Mouse (Mus musculus) CD8-positive naive resting alpha-beta T cell, adult 2 months (primary cell): Measurements from ENCODE around the gene Inmt.
"Not testable (repeated sequence)": the region's sequence is repeated elsewhere in the genome, so short reads cannot be mapped to it uniquely, and the experiment has no call there.

Source experiments
- DNase-seq, 2 experiments: peaks; one replicate each; pipeline ENCODE4 v3.0.0; 2022; ENCODE audit warnings: low read depth in 2 of 2, low spot score in 2 of 2

Gene Inmt

DNA sequence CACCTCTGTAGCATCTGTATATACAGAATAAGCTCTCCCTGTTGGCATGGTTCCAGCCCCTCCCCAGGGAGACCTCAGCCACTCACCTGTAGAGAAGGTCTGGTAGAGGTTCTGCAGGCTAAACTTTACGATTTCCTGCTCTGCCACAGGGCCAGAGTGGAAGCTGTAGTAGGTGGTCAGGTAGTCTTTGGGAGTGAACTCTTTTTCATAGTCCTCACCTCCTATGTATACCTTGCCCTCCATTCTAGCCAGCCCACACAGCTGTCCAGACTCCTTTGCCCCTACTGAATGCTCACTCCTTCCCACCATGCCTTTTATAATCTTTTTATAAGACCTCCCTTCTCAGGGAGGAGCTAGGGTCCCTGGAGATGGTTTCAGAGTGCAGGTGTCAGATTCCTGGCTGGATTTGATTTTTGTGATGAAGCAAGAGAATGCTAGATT is at the start of gene Inmt:
Gene Inmt, minus strand, starts transcription at position 303 of the 441 bp plus-strand sequence.
- DNase-seq = no peak

GRCm38 (mm10) chr6:55223986-55224385 is 49.1 kb upstream of the Inmt start:
- no peak for DNase-seq

DNA sequence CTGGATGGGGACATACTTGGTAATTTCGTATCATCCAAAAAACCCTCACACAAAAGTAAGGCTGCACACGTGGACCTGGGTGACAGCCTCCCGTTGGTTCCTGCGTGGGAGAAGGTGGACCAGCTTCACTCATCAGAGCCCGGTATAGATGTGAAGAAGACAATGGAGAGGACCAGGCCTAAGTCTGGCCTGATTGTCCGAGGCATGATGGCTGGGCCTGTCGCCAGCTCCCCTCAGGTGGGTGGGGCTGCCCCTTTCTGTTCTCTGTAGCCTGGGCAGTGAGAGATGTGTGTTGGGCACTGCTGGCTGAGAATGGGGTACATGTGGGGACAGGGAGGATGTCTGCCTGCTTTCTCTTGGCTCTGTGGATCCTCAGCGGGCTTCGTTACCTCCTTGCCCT is 43.4 kb upstream of the Inmt start:
- no peak for DNase-seq

- DNase-seq = no peak
Observed at GRCm38 (mm10) chr6:55214541-55214940, 39.7 kb upstream of the Inmt start.

GRCm38 (mm10) chr6:55210423-55211365 is 35.9 kb upstream of the Inmt start:
- DNase-seq = no peak

- no peak for DNase-seq
Observed at GRCm38 (mm10) chr6:55207786-55208185, 32.9 kb upstream of the Inmt start.

- DNase-seq = no peak
Observed at GRCm38 (mm10) chr6:55203931-55204330, 29.1 kb upstream of the Inmt start.

GRCm38 (mm10) chr6:55202913-55203910 is 28.4 kb upstream of the Inmt start, which contains the start of gene Mindy4:
Gene Mindy4, plus strand, starts transcription at chr6:55203383.
- peak in 1 of 2 experiments; percentile 19 for DNase-seq

- DNase-seq = no peak
Observed at GRCm38 (mm10) chr6:55199047-55199446, 24.2 kb upstream of the Inmt start.

DNA sequence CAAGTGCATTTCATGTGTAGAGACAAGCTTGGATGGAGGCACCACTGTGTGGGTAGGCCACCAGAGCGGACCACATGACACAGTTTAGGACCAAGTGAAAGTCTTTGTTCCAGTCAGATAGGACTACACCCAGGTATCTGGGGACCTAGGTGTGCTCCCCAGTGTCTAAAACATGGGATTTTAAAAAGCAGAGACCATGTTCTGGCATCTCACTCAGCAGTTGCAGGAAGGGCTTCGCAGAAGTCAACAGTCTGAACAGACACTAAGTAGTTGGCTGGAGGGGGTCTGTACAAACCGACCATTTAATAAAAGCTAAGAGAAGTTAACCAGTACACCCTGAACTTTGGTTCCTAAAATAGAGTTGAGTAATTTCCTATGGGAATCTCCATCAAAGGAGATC is 18.3 kb upstream of the Inmt start:
- no peak for DNase-seq

DNA sequence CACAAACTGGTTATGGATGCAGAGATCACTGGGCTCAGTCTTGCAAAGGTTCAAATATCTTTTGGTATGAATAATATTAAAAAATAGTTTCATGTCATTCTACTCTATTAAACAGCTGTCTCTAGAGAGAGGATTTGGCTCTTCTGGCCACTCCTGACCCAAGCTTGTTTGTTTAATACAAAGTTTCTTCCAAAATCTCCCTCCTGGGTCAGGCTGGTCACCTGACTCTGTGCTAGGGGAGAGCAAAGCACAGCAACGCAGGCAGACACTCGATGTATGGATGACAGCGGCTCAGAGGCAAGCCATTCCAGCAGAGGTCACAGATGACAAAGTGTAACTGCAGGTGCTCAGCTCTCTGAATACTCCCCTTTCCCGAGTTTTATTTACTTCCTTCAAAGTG is 16.7 kb upstream of the Inmt start:
- DNase-seq = no peak

GRCm38 (mm10) chr6:55189406-55189805 is 14.6 kb upstream of the Inmt start:
- no peak for DNase-seq

DNA sequence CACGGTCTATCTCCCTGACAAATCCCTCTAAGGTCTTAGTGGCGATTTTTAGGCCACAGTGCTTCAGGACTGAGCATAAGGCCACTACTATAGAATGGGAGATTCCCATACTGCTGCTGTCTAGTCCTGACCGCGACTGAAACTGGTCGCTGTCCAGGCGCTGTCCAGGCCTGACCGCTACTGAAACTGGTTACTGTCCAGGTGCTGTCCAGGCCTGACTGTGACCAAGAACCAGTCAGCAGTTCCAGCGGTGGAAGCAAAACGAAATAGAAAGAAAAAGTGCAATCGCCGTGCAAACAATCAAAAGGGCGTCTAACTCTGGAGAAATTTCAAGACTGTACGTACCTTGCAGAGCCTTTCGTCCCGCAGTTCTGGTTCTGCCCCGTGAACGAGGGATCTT is 13.0 kb upstream of the Inmt start:
- not testable (repeated sequence) for DNase-seq

DNA sequence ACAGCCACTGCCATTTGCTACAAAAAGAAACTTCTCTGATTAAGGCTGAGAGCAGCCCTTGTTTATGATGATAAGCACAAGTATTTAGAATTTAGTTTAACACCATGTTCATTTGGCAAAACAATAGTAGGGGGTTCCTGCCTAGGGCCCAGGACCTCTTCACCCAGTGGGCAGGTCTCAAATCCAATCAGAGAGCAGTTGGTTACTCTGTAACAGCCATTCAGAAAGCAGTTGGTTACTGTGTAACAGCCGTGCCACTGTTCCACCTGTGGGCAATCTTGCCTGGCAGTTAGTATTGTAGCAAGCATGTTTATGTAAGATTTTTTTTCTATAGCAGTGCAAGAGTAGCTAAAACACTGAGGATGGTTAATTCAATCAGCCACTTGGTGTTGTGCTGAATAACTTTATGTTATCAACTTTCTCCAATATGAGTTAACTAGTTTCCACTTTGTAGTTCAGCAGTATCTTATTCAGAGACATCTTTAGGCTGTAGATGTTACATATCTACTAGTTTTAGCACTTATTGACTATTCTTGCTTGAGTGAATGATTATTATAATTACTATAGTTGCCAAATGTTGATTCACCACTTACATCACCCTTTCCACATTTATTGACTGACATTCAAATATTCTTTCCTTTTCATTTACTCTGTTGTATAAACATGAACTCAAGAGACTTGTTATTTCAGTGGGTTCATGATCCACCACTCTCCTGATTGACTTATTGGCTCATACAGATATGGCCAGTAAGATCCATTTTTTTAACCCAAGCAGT is 8.0 kb upstream of the Inmt start:
- DNase-seq = no peak

GRCm38 (mm10) chr6:55179560-55179959 is 4.7 kb upstream of the Inmt start:
- DNase-seq = no peak

DNA sequence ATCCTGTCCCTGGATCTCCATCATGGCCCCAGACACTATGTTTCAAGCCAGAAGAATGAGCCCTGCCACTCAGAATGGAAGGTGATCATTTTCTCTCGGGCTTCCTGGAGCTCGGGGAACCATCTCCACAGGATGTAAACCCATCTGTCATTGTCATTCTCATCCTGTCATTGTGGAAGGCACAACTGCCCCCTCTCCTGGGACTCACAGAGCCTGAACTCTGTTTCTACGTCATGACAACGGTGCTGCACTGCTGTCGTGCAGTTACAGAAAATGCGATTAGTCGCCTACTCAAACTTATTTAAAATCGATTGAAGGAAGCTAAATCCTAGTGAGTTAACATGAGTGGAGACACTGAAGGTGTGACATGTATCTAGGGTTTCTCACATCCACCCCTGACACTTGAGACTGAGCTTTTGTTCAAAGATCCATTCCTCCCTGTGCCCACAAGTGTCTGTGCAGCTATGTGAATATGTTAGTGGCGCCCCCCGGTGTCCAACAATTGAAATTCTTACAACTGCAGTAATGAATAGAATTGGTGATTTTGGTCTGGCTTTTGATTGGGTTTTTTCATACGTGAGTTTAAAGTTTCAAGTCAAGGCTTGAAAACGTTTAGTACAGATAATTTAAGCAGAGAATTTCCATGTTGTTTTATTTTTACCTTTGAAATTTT is 2.4 kb upstream of the Inmt start:
- DNase-seq = no peak

GRCm38 (mm10) chr6:55175892-55176291 is 1.0 kb upstream of the Inmt start:
- DNase-seq = no peak

- DNase-seq = no peak
Observed at GRCm38 (mm10) chr6:55175456-55175855, 613 bp upstream of the Inmt start.

- no peak for DNase-seq
Observed at GRCm38 (mm10) chr6:55173941-55174349, 898 bp downstream of the Inmt start.

GRCm38 (mm10) chr6:55173171-55173570 is 1.7 kb downstream of the Inmt start:
- no peak for DNase-seq
